Mouse (Mus musculus) bone marrow, adult 2 months (tissue): ENCODE results near the gene Tnik.

ENCODE experiments used
- CTCF ChIP-seq: fragments of 200-500 bp; IDR thresholded peaks from 2 replicates; pipeline ENCODE4 v1.5.1; 2011; ENCODE audit warnings: low read length, control low read depth; ENCODE audit not compliant: control insufficient read depth, insufficient read depth
- POLR2A ChIP-seq: fragments of 200-500 bp; IDR thresholded peaks from 2 replicates; pipeline ENCODE4 v1.6.1; 2011; ENCODE audit warnings: low read depth, mild to moderate bottlenecking, control low read depth, low read length, borderline replicate concordance; ENCODE audit not compliant: control insufficient read depth

GRCm38 (mm10) chr3:28652574-28652973 lies 389.6 kb downstream of the Tnik start:
- no peak for TF ChIP-seq POLR2A
- TF ChIP-seq CTCF = no peak
